Mouse (Mus musculus) limb, embryonic 10.5 days (tissue): ENCODE results near the gene Park7. TPM values are rescaled to one million over a fixed set of nuclear protein-coding genes. Genes with fewer than 3 reads are reported as not detected.

ENCODE experiments used
- polyA plus RNA-seq: library from polyadenylated mRNA; unstranded; fragments of >200 nt; fragmentation: Nextera tagmentation; extraction: Ambion mirVana; gene quantifications from 2 replicates; pipeline ENCODE4 v1.2.1, GENCODE M21; 2016

The Park7 gene
- polyA plus RNA-seq, 1 experiment from 2014 or later: 526 TPM

Other genes starting within 250 kb of the Park7 start
- 25.2 and 25.9 TPM in 2 replicates for gene Errfi1, start 60.5 kb downstream of the Park7 start, polyA plus RNA-seq
- gene Tnfrsf9, start 125 bp upstream of the Park7 start, polyA plus RNA-seq: 0.59 and 1.1 TPM in 2 replicates
- not detected in 2 replicates for gene Uts2, start 82.7 kb upstream of the Park7 start, polyA plus RNA-seq
- 4.7 and 7.0 TPM in 2 replicates for gene Per3, start 130.2 kb upstream of the Park7 start, polyA plus RNA-seq
- 113 and 116 TPM in 2 replicates for gene Vamp3, start 143.5 kb upstream of the Park7 start, polyA plus RNA-seq
- not detected in 2 replicates for gene Gm13090, start 175.1 kb upstream of the Park7 start, polyA plus RNA-seq